Mouse (Mus musculus) kidney, adult 9 months (tissue): ENCODE data around the gene Anapc2.

Experiments used
- DNase-seq: peaks from one replicate; pipeline ENCODE4 v3.0.0; 2022

The Anapc2 gene

DNA sequence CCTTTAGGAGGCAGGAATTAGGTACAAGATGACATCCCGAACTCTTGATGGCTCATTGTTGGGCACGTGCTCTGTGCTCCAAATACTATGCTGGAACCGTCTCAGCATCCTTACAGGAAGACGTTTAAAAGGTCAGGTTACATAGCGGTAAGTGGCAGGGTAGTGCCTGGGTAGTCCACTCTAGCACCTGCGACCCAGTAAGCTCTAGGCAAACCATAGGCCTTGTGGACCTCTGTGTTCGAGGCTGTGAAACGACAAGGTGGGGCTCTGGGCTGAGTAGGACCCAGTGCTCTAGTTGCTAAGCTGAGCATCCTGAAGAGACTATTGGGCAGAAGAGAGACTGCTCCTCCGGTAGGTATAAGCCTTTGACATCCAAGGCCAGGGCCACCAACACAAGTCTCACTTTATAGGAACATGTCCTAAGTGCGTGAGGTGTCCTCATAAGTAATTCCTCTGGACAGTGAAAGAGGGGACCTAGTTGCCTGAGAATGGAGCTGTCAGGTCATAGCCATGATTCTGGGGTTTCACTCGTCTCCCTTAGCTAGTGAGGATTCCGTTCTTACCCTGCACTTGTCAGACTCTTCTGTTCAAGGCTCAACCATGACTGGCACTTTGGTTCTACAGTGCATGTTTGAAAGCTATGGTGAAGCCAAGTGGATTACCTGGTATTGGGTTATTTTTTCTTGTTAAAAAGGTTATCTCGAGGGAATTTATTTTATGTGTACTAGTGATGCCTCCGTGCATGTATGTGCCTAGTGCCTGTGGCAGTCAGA lies 33.5 kb downstream of the Anapc2 start:
- DNase-seq: no peak

DNA sequence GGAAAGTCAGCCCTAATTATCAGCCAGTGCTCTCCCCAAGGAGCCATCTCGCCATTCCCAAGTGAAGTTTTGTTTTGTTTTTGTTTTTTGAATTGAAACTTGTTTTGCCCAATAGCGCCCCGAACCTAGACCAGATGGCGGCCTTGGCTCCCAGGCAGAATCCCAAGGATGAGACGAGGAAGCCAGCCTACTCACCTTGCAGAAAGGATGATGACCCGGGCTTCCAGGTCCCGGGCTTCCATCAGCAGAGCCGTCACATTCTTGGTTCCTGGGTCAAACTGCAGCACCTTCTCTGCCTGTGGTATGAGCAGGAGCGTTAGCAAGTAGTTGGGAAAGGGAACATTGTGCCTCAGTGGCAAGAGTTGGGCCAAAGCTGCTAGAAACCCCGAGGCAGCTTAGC lies 37.9 kb downstream of the Anapc2 start:
- DNase-seq: no peak

DNA sequence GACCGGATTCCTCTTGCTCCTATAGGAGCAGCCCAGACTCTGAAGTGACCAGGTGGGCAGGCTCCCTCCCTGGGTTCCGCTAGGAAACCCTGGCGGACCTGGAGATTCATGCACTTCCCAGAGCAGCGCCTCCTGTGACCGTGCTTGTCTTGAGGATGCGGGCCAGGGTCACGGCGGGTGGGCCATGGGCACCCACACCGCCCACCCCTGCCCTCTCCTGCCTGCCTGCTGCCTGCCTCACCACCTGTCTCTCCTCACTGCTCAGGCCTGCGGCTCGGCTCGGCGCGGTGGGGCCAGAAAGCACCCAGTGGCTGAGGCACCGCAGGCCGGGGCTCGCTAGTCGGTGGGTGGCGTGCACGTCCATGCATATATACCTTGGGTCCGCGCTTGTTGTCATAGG lies 38.7 kb downstream of the Anapc2 start:
- DNase-seq: no peak

DNA sequence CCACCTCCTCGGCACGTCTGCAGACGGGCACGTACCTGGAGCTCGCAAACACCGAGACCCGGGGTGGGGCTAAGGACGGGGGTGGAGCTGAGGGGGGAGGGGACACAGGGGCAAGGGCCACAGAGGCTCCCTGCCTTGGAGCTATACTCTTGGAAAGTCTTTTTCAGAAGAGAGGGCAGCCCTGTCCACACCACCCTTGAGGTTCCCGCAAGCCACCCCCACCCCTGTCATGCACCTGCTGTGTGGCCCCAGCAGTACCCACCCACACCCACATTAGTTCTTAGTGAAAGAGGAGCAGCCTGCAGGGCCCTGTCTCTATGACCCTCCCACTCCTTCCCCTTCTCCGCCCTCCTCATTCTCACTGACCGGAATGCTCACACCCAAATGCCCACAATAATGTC lies 39.2 kb downstream of the Anapc2 start:
- no peak for DNase-seq

DNA sequence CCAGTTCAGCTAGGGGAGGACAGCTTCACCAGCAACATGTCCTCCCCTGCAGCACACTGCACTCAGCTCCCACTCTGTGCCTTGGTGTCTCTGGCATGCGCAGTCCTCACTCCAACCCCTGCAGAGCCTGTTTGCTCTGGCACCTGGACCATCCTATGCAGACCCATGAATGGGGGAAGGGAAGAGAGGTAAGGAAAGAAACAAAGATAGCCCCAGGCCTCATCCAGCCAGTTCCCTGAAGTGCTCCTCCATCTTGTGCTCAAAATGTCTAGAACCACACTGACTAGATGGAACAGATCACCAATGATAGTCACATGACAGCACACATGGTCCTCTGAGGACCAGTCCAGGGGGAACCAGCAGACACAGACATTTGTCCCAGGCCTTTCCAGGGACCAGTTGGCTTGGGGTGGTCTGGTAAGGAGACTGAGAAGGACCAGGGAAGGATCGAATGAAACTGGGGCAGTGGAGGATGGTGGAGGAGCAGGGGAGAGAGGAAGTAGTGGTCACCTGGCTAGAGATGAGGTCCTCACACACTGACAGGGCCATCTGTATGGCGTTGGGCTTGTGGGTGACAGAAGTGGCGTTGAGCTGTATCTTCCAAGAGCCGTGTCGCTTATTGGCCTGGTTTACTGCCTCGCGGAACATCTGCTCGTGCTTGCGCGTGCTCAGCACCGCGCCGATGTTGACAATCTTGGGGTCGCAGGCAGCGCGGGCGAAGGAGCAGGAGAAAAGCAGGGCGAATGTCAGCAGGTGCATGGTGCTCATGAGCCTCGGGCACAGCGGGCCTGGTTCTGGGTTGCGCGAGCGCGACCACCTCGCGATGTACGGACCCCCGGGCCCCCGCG lies 46.1 kb downstream of the Anapc2 start:
- DNase-seq: no peak

DNA sequence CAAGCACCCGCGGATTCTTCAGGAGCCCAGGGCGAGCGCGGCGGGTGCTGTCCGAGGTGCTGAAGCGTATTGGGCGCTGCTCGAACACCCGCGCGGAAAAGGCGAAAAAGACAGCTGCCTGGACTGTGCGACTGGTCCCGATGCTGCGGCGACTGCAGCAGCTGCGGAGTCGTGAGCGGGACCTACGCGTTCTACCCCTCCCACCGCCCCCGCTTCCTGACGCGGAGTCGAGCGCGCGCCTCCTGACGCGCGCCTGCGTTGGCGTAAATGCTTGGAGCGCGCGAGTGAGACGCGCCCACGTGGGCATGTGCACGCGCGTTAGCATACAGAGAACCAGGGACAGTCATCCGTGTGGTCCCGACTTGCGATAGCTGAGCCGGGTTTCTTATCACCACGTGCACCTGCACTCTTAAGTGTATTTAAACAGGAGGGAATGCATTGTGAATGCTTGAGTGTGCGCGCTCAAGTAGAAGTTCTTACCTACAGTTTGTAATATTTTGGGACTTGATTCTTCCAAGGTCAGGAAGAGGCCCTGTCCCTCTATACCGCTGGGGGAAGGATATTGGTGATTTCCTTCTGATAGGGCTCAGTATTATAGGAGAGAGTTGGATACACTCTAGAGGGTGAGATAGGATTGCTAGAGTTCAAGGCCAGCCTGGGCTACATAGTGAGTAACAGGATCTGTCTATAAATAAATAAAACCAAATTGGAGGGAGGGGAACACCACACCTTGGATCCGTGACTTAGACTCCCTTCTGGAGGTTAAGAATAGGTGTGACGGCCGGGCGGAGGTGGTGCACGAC lies 46.9 kb downstream of the Anapc2 start, which contains the start of gene Grin1:
Gene Grin1 (minus strand): TSS at position 217 of the 803 bp plus-strand sequence.
- DNase-seq: peak; percentile 38

DNA sequence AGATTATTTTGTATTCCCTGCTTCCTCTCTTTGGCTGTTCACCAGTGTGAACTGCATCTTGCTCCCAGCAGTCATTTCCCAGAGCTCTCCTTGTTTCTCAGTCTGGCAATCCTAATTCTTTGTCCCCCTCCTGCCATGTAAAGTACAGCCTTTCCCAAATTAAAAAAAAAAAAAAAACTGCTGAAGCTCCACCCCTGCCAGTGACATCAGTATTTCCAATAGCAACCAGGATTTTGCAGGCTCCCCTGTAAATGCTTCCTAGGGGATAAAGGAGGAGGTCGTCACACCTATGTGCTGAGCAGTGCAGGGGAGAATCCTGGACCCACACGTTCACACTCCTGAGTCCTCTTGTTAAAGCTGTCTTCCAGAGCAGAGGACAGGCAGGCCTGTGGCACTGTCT lies 47.8 kb downstream of the Anapc2 start:
- no peak for DNase-seq

DNA sequence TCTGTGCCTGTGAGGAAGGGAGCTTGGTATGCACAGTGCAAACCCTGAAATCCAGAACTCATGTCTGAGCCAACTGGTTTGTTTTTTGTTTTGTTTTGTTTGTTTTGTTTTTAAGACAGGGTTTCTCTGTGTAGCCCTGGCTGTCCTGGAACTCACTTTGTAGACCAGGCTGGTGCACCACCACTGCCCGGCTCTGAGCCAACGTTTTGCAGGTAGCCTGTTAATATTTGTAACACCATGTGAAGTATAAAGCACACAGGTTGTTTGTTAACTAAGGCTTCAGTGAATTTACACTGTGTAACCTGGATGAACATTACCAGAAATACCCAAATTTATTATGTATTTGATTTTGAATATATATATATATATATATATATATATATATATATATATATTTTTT lies 53.8 kb downstream of the Anapc2 start:
- peak; percentile 50 for DNase-seq

DNA sequence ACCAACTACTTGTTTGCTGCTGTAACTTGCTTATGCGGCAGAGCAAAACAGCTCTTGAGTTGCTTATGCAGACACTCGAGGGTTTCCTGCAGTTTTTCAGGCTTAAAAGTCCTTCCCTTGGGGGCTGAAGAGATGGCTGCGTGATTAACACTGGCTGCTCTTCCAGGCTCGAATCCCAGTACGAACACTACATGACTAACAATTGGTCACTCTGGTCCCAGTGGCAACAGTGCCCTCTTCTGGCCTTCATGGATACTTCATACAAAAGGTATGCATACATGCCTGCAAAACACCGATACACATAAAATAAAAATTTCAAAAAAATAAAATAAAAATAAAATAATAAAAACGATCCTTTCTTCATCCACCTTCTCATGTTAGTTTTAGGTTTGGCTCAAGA lies 56.2 kb downstream of the Anapc2 start:
- peak; percentile 57 for DNase-seq

DNA sequence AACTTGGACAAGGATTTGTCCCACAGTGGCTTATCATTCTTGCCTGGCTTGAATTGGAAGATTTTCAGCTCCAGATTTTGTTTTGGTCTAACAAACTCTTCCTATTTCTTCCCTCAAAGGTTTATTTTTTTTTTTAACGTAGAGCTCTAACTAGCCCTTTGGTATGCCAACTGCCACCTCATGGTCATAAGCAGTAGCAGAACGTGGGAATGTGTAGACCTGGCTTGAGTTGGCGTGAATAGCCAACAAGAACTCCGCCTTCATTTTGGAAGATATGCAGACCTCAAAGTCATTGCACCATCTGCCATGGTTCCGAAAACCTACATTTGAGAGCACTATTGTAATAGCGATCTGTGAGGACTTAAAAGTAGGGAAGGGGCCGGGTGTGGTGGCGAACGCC lies 59.2 kb downstream of the Anapc2 start:
- no peak for DNase-seq

DNA sequence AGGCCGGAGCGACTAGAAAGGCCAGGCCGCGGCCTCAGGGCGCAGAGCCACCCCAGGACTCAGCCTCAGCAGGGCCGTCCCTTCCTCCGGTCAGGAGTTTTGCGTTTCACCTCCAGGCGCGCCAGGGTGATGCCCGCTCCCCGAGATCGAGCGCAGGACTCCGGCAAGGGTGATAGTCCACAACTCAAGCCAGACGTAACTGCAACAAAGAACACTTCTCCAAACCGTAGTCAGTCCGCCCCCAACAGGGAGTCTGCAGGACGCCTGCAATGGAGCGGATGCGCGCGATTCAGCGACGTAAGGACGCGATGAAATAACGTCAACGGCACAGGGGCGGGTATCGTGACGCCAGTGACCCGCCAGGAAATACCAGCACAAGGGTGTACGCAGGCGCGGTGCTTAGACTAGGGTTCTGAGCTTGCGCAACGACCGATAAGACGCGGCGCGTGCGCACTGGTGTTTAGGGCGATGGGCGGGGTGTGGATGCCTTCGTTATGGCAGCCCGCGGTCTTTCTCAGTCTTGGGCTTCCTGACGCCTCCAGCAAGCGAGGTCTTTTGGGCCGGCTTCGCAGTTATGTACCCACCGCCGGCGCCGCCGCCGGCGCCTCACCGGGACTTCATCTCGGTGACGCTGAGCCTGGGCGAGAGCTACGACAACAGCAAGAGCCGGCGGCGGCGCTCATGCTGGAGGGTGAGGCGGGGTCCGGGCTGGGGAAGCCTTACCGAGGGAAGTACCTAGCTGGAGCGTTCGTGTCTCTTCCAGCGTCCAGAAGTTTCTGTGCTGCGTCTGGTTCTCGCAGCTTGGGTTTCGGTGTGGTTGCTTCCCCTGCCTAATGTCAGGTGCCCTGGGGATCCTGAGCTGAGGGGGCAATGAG lies 60.2 kb downstream of the Anapc2 start, which contains the start of gene Man1b1:
Gene Man1b1 (plus strand): TSS at position 53 of the 875 bp plus-strand sequence.
- peak; percentile 100 for DNase-seq

DNA sequence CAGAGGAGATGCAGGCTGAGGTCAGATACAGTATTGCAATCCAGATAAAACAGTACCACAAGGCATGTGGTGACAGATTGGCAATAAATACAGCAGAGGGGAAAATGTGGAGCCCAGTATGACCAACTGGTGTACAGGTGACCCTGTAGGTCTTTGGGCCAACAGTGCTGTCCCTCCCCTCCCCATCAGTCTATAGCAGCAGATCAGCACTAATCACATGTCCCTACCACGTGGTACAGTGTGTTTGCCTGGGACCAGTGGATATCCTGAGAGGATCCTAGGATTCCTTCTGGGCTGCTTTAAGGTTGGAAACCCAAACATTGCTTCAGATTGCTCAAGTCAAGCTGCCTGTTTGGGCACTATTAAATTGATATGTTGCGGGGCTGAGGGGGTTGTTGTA lies 61.3 kb downstream of the Anapc2 start:
- DNase-seq: no peak
